Mouse (Mus musculus): ENCODE results near the gene Pank3. TPM values are rescaled to one million over a fixed set of nuclear protein-coding genes. Genes with fewer than 3 reads are reported as not detected.

Gene Pank3
- total and polyA plus RNA-seq, 3 experiments = 18.2 to 40.2 (median 22.5) TPM

DNA sequence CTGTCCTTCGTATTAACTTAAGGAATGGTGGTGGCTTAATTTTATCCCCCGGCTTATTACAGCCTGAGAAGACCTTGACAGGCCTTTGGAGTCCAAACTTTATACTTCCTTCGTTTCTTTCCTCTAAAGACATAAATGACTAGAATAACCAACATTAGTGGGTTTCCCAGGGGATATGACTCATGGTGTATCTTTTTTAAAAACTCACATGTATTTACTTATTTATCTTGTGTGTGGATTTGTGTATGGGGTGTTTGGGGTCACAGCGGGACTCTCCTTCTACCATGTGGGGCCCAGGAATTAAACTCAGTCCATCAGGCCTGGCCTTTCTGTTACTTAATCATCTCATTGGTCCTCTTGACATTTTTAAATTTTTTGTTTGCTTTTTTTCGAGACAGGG, 2.4 kb upstream of the Pank3 start:
- Histone ChIP-seq H3K9me3 (replicated peaks; ENCODE audit: low read length) (no peaks in the 10 kb centered on the region), H3K27ac (ENCODE audit: insufficient read depth, low read depth) (no peak overlapping the region), H3K4me3 (replicated peaks in 1 of 3; ENCODE audit: low read depth in 2 of 3, low read length in 2 of 3, poor library complexity in 1 of 3) (no peak overlapping the region), H3K27me3 (replicated peaks) (peaks cover 9% of the 10 kb centered on the region), H3K4me1 (ENCODE audit: control insufficient read depth in 1 of 2, insufficient read depth in 2 of 2) (peaks cover 0 to 24% of the 10 kb centered on the region in 2 experiments; a peak in 3 of 4 replicates), H3K79me2 (replicated peaks; ENCODE audit: control insufficient read depth, extremely low read depth, insufficient read depth, poor library complexity, severe bottlenecking) (peaks cover 22% of the 10 kb centered on the region), H3K9ac (ENCODE audit: insufficient read depth, low read depth) (no peak overlapping the region), H3K4me2 (ENCODE audit: insufficient read depth, low read depth, poor library complexity, severe bottlenecking) (no peak overlapping the region), H3K36me3 (replicated peaks in 1 of 2; ENCODE audit: control insufficient read depth in 1 of 2, insufficient read depth in 1 of 2, low read length in 1 of 2) (no peaks in the 10 kb centered on the region)
- TF ChIP-seq RCOR1 (conservative IDR thresholded peaks at IDR 0.05; ENCODE audit: low read depth, low read length) (no peak), NELFE (IDR thresholded peaks at IDR 0.05; ENCODE audit: low read depth, low read length) (no peak), ELF1 (IDR thresholded peaks at IDR 0.05; ENCODE audit: low read depth, low read length) (no peak), MAFK (IDR thresholded peaks at IDR 0.05; ENCODE audit: insufficient replicate concordance, low read length) (no peak), MYC (IDR thresholded peaks at IDR 0.05; ENCODE audit: low read depth, low read length) (no peak), IRF4 (IDR thresholded peaks at IDR 0.05; ENCODE audit: low read depth, low read length) (no peak), EP300 (IDR thresholded peaks at IDR 0.05; ENCODE audit: low read length) (no peak), MEF2A (IDR thresholded peaks at IDR 0.05; ENCODE audit: borderline replicate concordance, low read depth, low read length) (no peak), TCF12 (IDR thresholded peaks at IDR 0.05; ENCODE audit: low read depth, low read length) (no peak), SMC3 (IDR thresholded peaks at IDR 0.05; ENCODE audit: low read depth, low read length) (no peak), PAX5 (IDR thresholded peaks at IDR 0.05; ENCODE audit: low read length) (no peak)
- dilution Hi-C loops (cut with MboI; ENCODE audit: extremely low pct_ligation_motif_present, extremely low pct_unique_long_range_greater_than_20kb, low sequenced_read_pairs) = no loop called here
- DNase-seq (ENCODE audit: extremely low read depth) = no peak
- in situ Hi-C loops (cut with MboI; ENCODE audit: low pct_ligation_motif_present, low pct_unique_long_range_greater_than_20kb, low sequenced_read_pairs) = no loop called here

DNA sequence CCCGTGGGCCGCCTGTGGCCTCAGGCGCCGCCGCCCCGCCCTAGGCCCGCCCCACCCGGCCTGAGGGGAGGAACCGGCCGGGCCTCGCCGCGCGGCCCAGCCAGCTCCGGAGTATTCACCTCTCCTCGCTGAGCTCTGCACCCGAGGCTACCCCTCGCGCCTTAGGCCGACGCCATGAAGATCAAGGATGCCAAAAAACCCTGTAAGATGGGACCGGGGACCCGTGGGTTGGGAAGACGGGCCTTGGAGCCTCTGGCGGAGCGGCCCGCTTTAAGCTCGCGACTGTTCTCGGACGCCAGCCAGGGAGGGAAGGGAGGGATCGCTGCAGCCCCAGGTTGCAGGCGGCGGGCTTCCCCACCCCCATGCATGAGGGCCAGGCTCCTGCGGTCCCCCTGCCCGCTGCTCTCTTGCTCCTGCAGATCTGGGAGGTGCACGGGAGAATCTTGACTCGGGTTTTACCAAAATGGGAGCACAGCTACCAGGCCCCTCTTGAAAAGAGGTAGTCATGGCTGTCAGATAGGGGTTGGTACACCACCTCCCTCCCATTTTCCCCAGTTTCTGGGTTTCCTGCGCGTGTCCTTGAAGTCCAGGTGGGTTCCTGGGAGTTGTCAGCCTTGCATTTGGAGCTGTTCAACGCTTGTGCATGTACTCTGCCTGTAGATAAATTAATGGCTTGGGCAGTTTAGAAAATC, 608 bp downstream of the Pank3 start:
- peaks cover 3 to 50% of the 10 kb centered on the region in 2 experiments; a peak in 3 of 4 replicates for H3K4me1 ChIP-seq (ENCODE audit: control insufficient read depth in 1 of 2, insufficient read depth in 2 of 2)
- TF ChIP-seq ETS1 (conservative IDR thresholded peaks at IDR 0.05; ENCODE audit: low read depth, low read length) (no peak), MEF2A (IDR thresholded peaks at IDR 0.05; ENCODE audit: borderline replicate concordance, low read depth, low read length) (no peak), CHD2 (IDR thresholded peaks at IDR 0.05; ENCODE audit: low read length) (peak; percentile 66; the same call in 1 of the 2 replicates), ZMIZ1 (IDR thresholded peaks at IDR 0.05; ENCODE audit: low read depth, low read length) (0 out of 2 replicates have a peak, but pooled peaks have one; percentile 36), GABPA (IDR thresholded peaks at IDR 0.05; ENCODE audit: insufficient replicate concordance, low read depth, low read length) (no peak), JUND (conservative IDR thresholded peaks at IDR 0.05; ENCODE audit: low read depth, low read length) (no peak), POLR2A (IDR thresholded peaks at IDR 0.05; ENCODE audit: low read depth, low read length) (peak; percentile 62), IRF4 (IDR thresholded peaks at IDR 0.05; ENCODE audit: low read depth, low read length) (0 out of 2 replicates have a peak, but pooled peaks have one; percentile 19), RCOR1 (conservative IDR thresholded peaks at IDR 0.05; ENCODE audit: low read depth, low read length) (no peak), NELFE (IDR thresholded peaks at IDR 0.05; ENCODE audit: low read depth, low read length) (peak; percentile 79; the same call in 1 of the 2 replicates), EP300 (IDR thresholded peaks at IDR 0.05; ENCODE audit: low read length) (no peak), TCF12 (IDR thresholded peaks at IDR 0.05; ENCODE audit: low read depth, low read length) (no peak; the same call in 1 of the 2 replicates), MXI1 (IDR thresholded peaks at IDR 0.05; ENCODE audit: low read depth, low read length) (peak; percentile 84), USF2 (conservative IDR thresholded peaks at IDR 0.05; ENCODE audit: low read depth, low read length) (no peak), HCFC1 (IDR thresholded peaks at IDR 0.05; ENCODE audit: low read depth, low read length) (no peak), CHD1 (IDR thresholded peaks at IDR 0.05; ENCODE audit: low read depth, low read length) (peak; percentile 60; the same call in 1 of the 2 replicates), UBTF (IDR thresholded peaks at IDR 0.05; ENCODE audit: low read depth, low read length) (peak; percentile 61), CTCF (conservative IDR thresholded peaks at IDR 0.05 in 1 of 2, IDR thresholded peaks at IDR 0.05 in 1 of 2; ENCODE audit: low read depth in 2 of 2, low read length in 2 of 2) (no peak), MAZ (IDR thresholded peaks at IDR 0.05; ENCODE audit: low read depth, low read length) (no peak), MAFK (IDR thresholded peaks at IDR 0.05; ENCODE audit: insufficient replicate concordance, low read length) (no peak), SMC3 (IDR thresholded peaks at IDR 0.05; ENCODE audit: low read depth, low read length) (no peak), RAD21 (IDR thresholded peaks at IDR 0.05; ENCODE audit: low read depth, low read length) (no peak), SIN3A (IDR thresholded peaks at IDR 0.05; ENCODE audit: low read length) (peak; percentile 70), PAX5 (IDR thresholded peaks at IDR 0.05; ENCODE audit: low read length) (no peak), TBP (conservative IDR thresholded peaks at IDR 0.05; ENCODE audit: low read depth, low read length) (no peak), ZKSCAN1 (IDR thresholded peaks at IDR 0.05; ENCODE audit: borderline replicate concordance, low read depth, low read length) (no peak), POLR2AphosphoS2 (IDR thresholded peaks at IDR 0.05; ENCODE audit: low read depth, low read length) (peak; percentile 77), E2F4 (IDR thresholded peaks at IDR 0.05; ENCODE audit: insufficient replicate concordance, low read depth, low read length) (no peak)

More for the DNA sequence above, 608 bp downstream of the Pank3 start:
- peak overlapping the region; percentile 100; the same call in 1 of the 2 replicates for H3K4me2 ChIP-seq (ENCODE audit: insufficient read depth, low read depth, poor library complexity, severe bottlenecking)
- peak overlapping the region; percentile 93 for H3K9ac ChIP-seq (ENCODE audit: insufficient read depth, low read depth)
- dilution Hi-C loops (cut with MboI; ENCODE audit: extremely low pct_ligation_motif_present, extremely low pct_unique_long_range_greater_than_20kb, low sequenced_read_pairs) = no loop called here
- peaks cover 0 to 9% of the 10 kb centered on the region in 2 experiments for H3K36me3 ChIP-seq (replicated peaks in 1 of 2; ENCODE audit: control insufficient read depth in 1 of 2, insufficient read depth in 1 of 2, low read length in 1 of 2)
- no peaks in the 10 kb centered on the region for H3K9me3 ChIP-seq (replicated peaks; ENCODE audit: low read length)
- H3K27me3 ChIP-seq (replicated peaks) = peaks cover 9% of the 10 kb centered on the region
- DNase-seq (ENCODE audit: extremely low read depth) = peak; percentile 66
- peaks cover 48% of the 10 kb centered on the region for H3K79me2 ChIP-seq (replicated peaks; ENCODE audit: control insufficient read depth, extremely low read depth, insufficient read depth, poor library complexity, severe bottlenecking)
- H3K27ac ChIP-seq (ENCODE audit: insufficient read depth, low read depth) = peak overlapping the region; percentile 75
- in situ Hi-C loops (cut with MboI; ENCODE audit: low pct_ligation_motif_present, low pct_unique_long_range_greater_than_20kb, low sequenced_read_pairs) = no loop called here
- H3K4me3 ChIP-seq (replicated peaks in 1 of 3; ENCODE audit: low read depth in 2 of 3, low read length in 2 of 3, poor library complexity in 1 of 3) = peak overlapping the region; percentile 68 to 100 (median 90)
